Mouse (Mus musculus): ENCODE data around the gene B3gnt2. TPM values are rescaled to one million over a fixed set of nuclear protein-coding genes. Genes with fewer than 3 reads are reported as not detected.

Gene B3gnt2
- polyA plus RNA-seq, 1 experiment = 13.1 TPM

DNA sequence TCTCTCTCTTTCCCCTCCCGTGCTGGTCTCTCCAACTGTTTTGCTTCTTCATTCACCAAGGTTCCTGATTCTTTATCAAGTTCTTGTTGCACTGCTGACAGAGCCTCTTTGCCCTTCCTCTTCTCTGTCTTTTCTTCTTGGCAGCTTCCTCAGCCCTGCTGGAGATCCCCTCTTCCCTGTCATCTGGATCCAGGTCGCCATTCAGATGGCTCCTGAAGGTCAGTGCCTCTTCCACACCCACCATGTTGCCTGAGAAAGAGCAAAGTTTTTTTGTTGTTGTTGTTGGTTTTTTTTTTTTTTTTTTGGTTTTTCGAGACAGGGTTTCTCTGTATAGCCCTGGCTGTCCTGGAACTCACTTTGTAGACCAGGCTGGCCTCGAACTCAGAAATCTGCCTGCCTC, 101.0 kb downstream of the B3gnt2 start:
- H3K4me2 ChIP-seq (ENCODE audit: low read depth) = no peak overlapping the region
- no peak overlapping the region for H3K4me3 ChIP-seq
- H3ac ChIP-seq (ENCODE audit: control insufficient read depth, insufficient read length) = no peak overlapping the region
- no peaks in the 10 kb centered on the region for H3K79me2 ChIP-seq (ENCODE audit: control insufficient read depth, insufficient read depth)
- no peaks in the 10 kb centered on the region for H3K27me3 ChIP-seq (ENCODE audit: control insufficient read depth, insufficient read depth, insufficient read length)
- no peaks in the 10 kb centered on the region for H3K36me3 ChIP-seq (ENCODE audit: control insufficient read depth, insufficient read depth)
- no peak for TF ChIP-seq MAX (IDR thresholded peaks at IDR 0.05; ENCODE audit: low read depth)

GRCm38 (mm10) chr11:22756168-22756980, 104.4 kb downstream of the B3gnt2 start:
- H3K4me3 ChIP-seq = no peak overlapping the region
- TF ChIP-seq POLR2AphosphoS2 (IDR thresholded peaks at IDR 0.05; ENCODE audit: insufficient read length, low read depth) (no peak), SRF (IDR thresholded peaks at IDR 0.05; ENCODE audit: control insufficient read depth, insufficient read length, low read depth) (no peak), USF1 (IDR thresholded peaks at IDR 0.05; ENCODE audit: low read depth) (no peak), E2F4 (IDR thresholded peaks at IDR 0.05; ENCODE audit: insufficient read depth) (no peak), POLR2A (IDR thresholded peaks at IDR 0.05; ENCODE audit: insufficient read length, low read depth) (no peak), REST (IDR thresholded peaks at IDR 0.05; ENCODE audit: insufficient read depth, insufficient read length) (no peak), CEBPB (IDR thresholded peaks at IDR 0.05; ENCODE audit: insufficient read depth, poor library complexity, severe bottlenecking) (no peak), MYOD1 (IDR thresholded peaks at IDR 0.05; ENCODE audit: control insufficient read depth in 1 of 3, insufficient read length in 2 of 3, low read depth in 2 of 3) (no peak), MYOG (IDR thresholded peaks at IDR 0.05; ENCODE audit: control insufficient read depth in 1 of 3, insufficient read depth in 1 of 3, insufficient read length in 2 of 3, low read depth in 2 of 3) (no peak), TCF3 (IDR thresholded peaks at IDR 0.05; ENCODE audit: insufficient read length, low read depth) (no peak), TCF12 (IDR thresholded peaks at IDR 0.05; ENCODE audit: insufficient read depth, poor library complexity, severe bottlenecking) (no peak), MAX (IDR thresholded peaks at IDR 0.05; ENCODE audit: low read depth) (no peak)
- no peak overlapping the region for H3ac ChIP-seq (ENCODE audit: control insufficient read depth, insufficient read length)
- no peaks in the 10 kb centered on the region for H3K36me3 ChIP-seq (ENCODE audit: control insufficient read depth, insufficient read depth)
- no peaks in the 10 kb centered on the region for H3K79me2 ChIP-seq (ENCODE audit: control insufficient read depth, insufficient read depth)
- no peak overlapping the region for H3K4me2 ChIP-seq (ENCODE audit: low read depth)
- H3K27me3 ChIP-seq (ENCODE audit: control insufficient read depth, insufficient read depth, insufficient read length) = no peaks in the 10 kb centered on the region

DNA sequence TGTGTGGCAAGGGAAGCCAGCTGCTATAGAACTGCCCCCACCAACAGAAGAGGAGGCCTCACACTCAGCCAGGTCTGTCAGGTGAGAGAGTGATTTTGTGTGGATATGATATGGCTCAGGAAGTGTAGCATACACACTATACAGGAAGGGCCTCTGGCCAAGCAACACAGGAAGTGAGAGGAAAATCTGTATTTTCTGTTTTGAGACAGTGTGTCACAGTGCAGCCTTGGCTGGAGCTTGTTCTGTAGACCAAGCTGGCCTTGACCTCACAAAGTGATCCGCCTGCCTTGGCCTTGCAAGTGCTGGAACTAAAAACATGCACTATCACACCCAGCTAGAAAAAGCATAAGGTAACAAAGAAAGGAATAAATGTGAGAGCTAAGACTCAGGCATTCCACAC, 105.6 kb downstream of the B3gnt2 start:
- H3K27me3 ChIP-seq (ENCODE audit: control insufficient read depth, insufficient read depth, insufficient read length) = no peaks in the 10 kb centered on the region
- no peaks in the 10 kb centered on the region for H3K36me3 ChIP-seq (ENCODE audit: control insufficient read depth, insufficient read depth)
- no peak overlapping the region for H3ac ChIP-seq (ENCODE audit: control insufficient read depth, insufficient read length)
- H3K4me2 ChIP-seq (ENCODE audit: low read depth) = no peak overlapping the region
- no peaks in the 10 kb centered on the region for H3K79me2 ChIP-seq (ENCODE audit: control insufficient read depth, insufficient read depth)
- no peak for TF ChIP-seq REST (IDR thresholded peaks at IDR 0.05; ENCODE audit: insufficient read depth, insufficient read length)
- TF ChIP-seq POLR2A (IDR thresholded peaks at IDR 0.05; ENCODE audit: insufficient read length, low read depth) = no peak
- TF ChIP-seq POLR2AphosphoS2 (IDR thresholded peaks at IDR 0.05; ENCODE audit: insufficient read length, low read depth) = no peak
- no peak for TF ChIP-seq MYOG (IDR thresholded peaks at IDR 0.05; ENCODE audit: control insufficient read depth in 1 of 3, insufficient read depth in 1 of 3, insufficient read length in 2 of 3, low read depth in 2 of 3)
- TF ChIP-seq MAX (IDR thresholded peaks at IDR 0.05; ENCODE audit: low read depth) = no peak
- TF ChIP-seq E2F4 (IDR thresholded peaks at IDR 0.05; ENCODE audit: insufficient read depth) = no peak
- no peak for TF ChIP-seq USF1 (IDR thresholded peaks at IDR 0.05; ENCODE audit: low read depth)
- no peak for TF ChIP-seq SRF (IDR thresholded peaks at IDR 0.05; ENCODE audit: control insufficient read depth, insufficient read length, low read depth)
- TF ChIP-seq TCF12 (IDR thresholded peaks at IDR 0.05; ENCODE audit: insufficient read depth, poor library complexity, severe bottlenecking) = no peak
- TF ChIP-seq TCF3 (IDR thresholded peaks at IDR 0.05; ENCODE audit: insufficient read length, low read depth) = no peak
- no peak for TF ChIP-seq CEBPB (IDR thresholded peaks at IDR 0.05; ENCODE audit: insufficient read depth, poor library complexity, severe bottlenecking)
- no peak for TF ChIP-seq MYOD1 (IDR thresholded peaks at IDR 0.05; ENCODE audit: control insufficient read depth in 1 of 3, insufficient read length in 2 of 3, low read depth in 2 of 3)
- H3K4me3 ChIP-seq = no peak overlapping the region

GRCm38 (mm10) chr11:22752596-22752995, 108.2 kb downstream of the B3gnt2 start:
- TF ChIP-seq MYOD1 (IDR thresholded peaks at IDR 0.05; ENCODE audit: control insufficient read depth in 1 of 3, insufficient read length in 2 of 3, low read depth in 2 of 3) (no peak), POLR2A (IDR thresholded peaks at IDR 0.05; ENCODE audit: insufficient read length, low read depth) (no peak), SRF (IDR thresholded peaks at IDR 0.05; ENCODE audit: control insufficient read depth, insufficient read length, low read depth) (no peak), TCF12 (IDR thresholded peaks at IDR 0.05; ENCODE audit: insufficient read depth, poor library complexity, severe bottlenecking) (no peak), MAX (IDR thresholded peaks at IDR 0.05; ENCODE audit: low read depth) (no peak), REST (IDR thresholded peaks at IDR 0.05; ENCODE audit: insufficient read depth, insufficient read length) (no peak), TCF3 (IDR thresholded peaks at IDR 0.05; ENCODE audit: insufficient read length, low read depth) (no peak), E2F4 (IDR thresholded peaks at IDR 0.05; ENCODE audit: insufficient read depth) (no peak), CEBPB (IDR thresholded peaks at IDR 0.05; ENCODE audit: insufficient read depth, poor library complexity, severe bottlenecking) (no peak), POLR2AphosphoS2 (IDR thresholded peaks at IDR 0.05; ENCODE audit: insufficient read length, low read depth) (no peak), USF1 (IDR thresholded peaks at IDR 0.05; ENCODE audit: low read depth) (no peak), MYOG (IDR thresholded peaks at IDR 0.05; ENCODE audit: control insufficient read depth in 1 of 3, insufficient read depth in 1 of 3, insufficient read length in 2 of 3, low read depth in 2 of 3) (no peak)
- no peak overlapping the region for H3K4me2 ChIP-seq (ENCODE audit: low read depth)
- no peaks in the 10 kb centered on the region for H3K79me2 ChIP-seq (ENCODE audit: control insufficient read depth, insufficient read depth)
- no peaks in the 10 kb centered on the region for H3K36me3 ChIP-seq (ENCODE audit: control insufficient read depth, insufficient read depth)
- H3K4me3 ChIP-seq = no peak overlapping the region
- no peaks in the 10 kb centered on the region for H3K27me3 ChIP-seq (ENCODE audit: control insufficient read depth, insufficient read depth, insufficient read length)
- no peak overlapping the region for H3ac ChIP-seq (ENCODE audit: control insufficient read depth, insufficient read length)

Data from myocyte (in vitro differentiated cells).